Mouse (Mus musculus): ENCODE data around the gene Rbm48.

DNA sequence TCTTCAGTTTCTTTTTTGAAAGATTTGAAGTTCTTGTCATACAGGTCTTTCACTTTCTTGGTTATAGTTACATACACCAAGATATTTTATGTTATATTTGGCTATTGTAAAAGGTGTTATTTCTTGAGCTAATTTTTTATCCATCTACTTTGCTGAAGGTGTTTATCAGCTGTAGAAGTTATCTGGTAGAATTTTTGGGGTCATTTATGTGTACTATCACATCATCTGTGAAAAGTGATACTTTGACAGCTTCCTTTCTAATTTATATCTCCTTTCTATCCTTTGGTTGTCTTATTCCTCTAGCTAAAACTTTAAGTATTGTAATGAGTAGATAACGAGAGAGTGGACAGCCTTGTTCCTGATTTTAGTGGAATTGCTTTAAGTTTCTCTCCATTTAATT is 44.9 kb downstream of the Rbm48 start:
- TF ChIP-seq MYOG (IDR thresholded peaks at IDR 0.05; ENCODE audit: control insufficient read depth, extremely low read depth, insufficient read length) (no peak), CTCF (IDR thresholded peaks at IDR 0.05; ENCODE audit: control insufficient read depth, insufficient read depth, insufficient read length) (no peak), MAX (IDR thresholded peaks at IDR 0.05) (no peak), MYOD1 (IDR thresholded peaks at IDR 0.05; ENCODE audit: control insufficient read depth, insufficient read length, low read depth) (no peak)

Data from C2C12 (cell line).